Mouse (Mus musculus): ENCODE data around the gene Neurl4.
"Not testable (repeated sequence)": the region's sequence is repeated elsewhere in the genome, so short reads cannot be mapped to it uniquely, and the experiment has no call there.

GRCm38 (mm10) chr11:69863729-69864128 is 37.1 kb upstream of the Neurl4 start:
- TF ChIP-seq CTCF (IDR thresholded peaks at IDR 0.05; ENCODE audit: low read depth, low read length); POLR2A (IDR thresholded peaks at IDR 0.05; ENCODE audit: borderline replicate concordance, low read depth, low read length): not testable (repeated sequence)
